Mouse (Mus musculus): Measurements from ENCODE around the gene Gm8947.

DNA sequence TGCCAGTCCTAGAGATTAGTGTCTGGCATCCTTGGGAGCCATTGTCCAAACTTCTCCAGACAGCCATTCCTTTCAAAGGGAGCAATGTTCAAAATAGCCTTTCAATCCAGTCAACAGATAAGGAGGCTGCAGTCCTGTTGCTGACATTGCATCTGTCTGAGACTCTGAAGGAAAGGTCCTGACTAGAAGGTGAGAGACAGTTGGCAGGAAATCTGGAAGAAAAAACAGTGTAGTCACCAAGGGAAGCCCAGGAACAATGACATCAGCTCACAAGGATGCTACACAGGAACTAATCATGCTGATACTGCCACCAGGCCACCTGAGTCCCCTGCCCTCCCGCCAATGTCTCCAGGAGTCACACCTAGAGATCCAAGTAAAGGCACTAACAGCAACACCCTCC lies 31.2 kb downstream of the Gm8947 start:
- TF ChIP-seq EP300 (IDR thresholded peaks at IDR 0.05; ENCODE audit: low read depth): no peak
- no peak for TF ChIP-seq CTCF (IDR thresholded peaks at IDR 0.05; ENCODE audit: low read depth)

Measured in heart, postnatal 0 days (tissue).